Mouse (Mus musculus): ENCODE results near the gene Dhx34.

Gene Dhx34

GRCm38 (mm10) chr7:16208781-16209665, 12.8 kb downstream of the Dhx34 start:
- DNase-seq = no peak

GRCm38 (mm10) chr7:16207496-16207895, 14.3 kb downstream of the Dhx34 start:
- no peak for DNase-seq

GRCm38 (mm10) chr7:16207076-16207475, 14.8 kb downstream of the Dhx34 start:
- no peak for DNase-seq

- no peak for DNase-seq
Measured at GRCm38 (mm10) chr7:16204791-16205190, 17.0 kb downstream of the Dhx34 start.

GRCm38 (mm10) chr7:16203505-16203903, 18.3 kb downstream of the Dhx34 start:
- peak in 1 of 2 experiments; percentile 79 for DNase-seq

- DNase-seq = peak; percentile 76 to 95
Measured at GRCm38 (mm10) chr7:16202756-16203504, 18.9 kb downstream of the Dhx34 start.

GRCm38 (mm10) chr7:16201136-16201535, 20.7 kb downstream of the Dhx34 start:
- no peak for DNase-seq

- no peak for DNase-seq
Measured at GRCm38 (mm10) chr7:16198540-16198939, 23.3 kb downstream of the Dhx34 start.

GRCm38 (mm10) chr7:16197166-16197565, 24.7 kb downstream of the Dhx34 start:
- DNase-seq = no peak

GRCm38 (mm10) chr7:16196616-16197015, 25.2 kb downstream of the Dhx34 start:
- no peak for DNase-seq

GRCm38 (mm10) chr7:16193702-16194101, 28.1 kb downstream of the Dhx34 start:
- DNase-seq = no peak

GRCm38 (mm10) chr7:16192315-16192714, 29.5 kb downstream of the Dhx34 start:
- peak; percentile 73 to 84 for DNase-seq

- DNase-seq = no peak
Measured at GRCm38 (mm10) chr7:16187494-16187893, 34.3 kb downstream of the Dhx34 start.

GRCm38 (mm10) chr7:16183663-16184062, 38.2 kb downstream of the Dhx34 start:
- peak; percentile 78 to 85 for DNase-seq

GRCm38 (mm10) chr7:16178114-16178513, 43.7 kb downstream of the Dhx34 start:
- DNase-seq = no peak

- DNase-seq = no peak
Measured at GRCm38 (mm10) chr7:16175542-16175931, 46.3 kb downstream of the Dhx34 start.

GRCm38 (mm10) chr7:16174597-16175541, 47.0 kb downstream of the Dhx34 start, which contains the start of gene Meis3:
Gene Meis3, plus strand, starts transcription at chr7:16175090.
- peak; percentile 38 to 54 for DNase-seq

- no peak for DNase-seq
Measured at GRCm38 (mm10) chr7:16173146-16173545, 48.7 kb downstream of the Dhx34 start.

- no peak for DNase-seq
Measured at GRCm38 (mm10) chr7:16172586-16173140, 49.2 kb downstream of the Dhx34 start.

GRCm38 (mm10) chr7:16172141-16172581, 49.7 kb downstream of the Dhx34 start:
- DNase-seq = no peak

- DNase-seq = no peak
Measured at GRCm38 (mm10) chr7:16162036-16162435, 59.8 kb downstream of the Dhx34 start.

- no peak for DNase-seq
Measured at GRCm38 (mm10) chr7:16161302-16161701, 60.5 kb downstream of the Dhx34 start.
